8 mouse cellular contexts compared by ENCODE assay signal in genomic region chr1:87326742-87327163, GRCm38 (mm10). TPM values are rescaled to one million over a fixed set of nuclear protein-coding genes. Genes with fewer than 3 reads are reported as not detected.
DNase-seq lines count a peak whose midpoint lies in the region; ATAC-seq and TF ChIP-seq lines count a peak whose summit lies in the region.

Gene Gigyf2 (plus strand): TSS chr1:87326998.

- peak within 1 kb of the TSS; percentile 64 for H3K27ac ChIP-seq in MEL (ENCODE audit: control insufficient read depth, low read depth, low read length)
- peak within 1 kb of the TSS; percentile 35 for H3K27ac ChIP-seq in cerebellum, adult 2 months (ENCODE audit: insufficient read depth, low read length)
- H3K27ac ChIP-seq in forebrain, postnatal 0 days (ENCODE audit: low read depth, low read length) = peak within 1 kb of the TSS; percentile 93
- H3K27ac ChIP-seq in lung, embryonic 15.5 days = peak within 1 kb of the TSS; percentile 93

- H3K4me3 ChIP-seq in MEL (ENCODE audit: control insufficient read depth in 1 of 2, insufficient read depth in 1 of 2, low read depth in 2 of 2, low read length in 2 of 2) = peak within 1 kb of the TSS; percentile 79 to 96
- peak within 1 kb of the TSS; percentile 69 for H3K4me3 ChIP-seq in cerebellum, adult 2 months (replicated peaks; ENCODE audit: insufficient read depth, low read depth, low read length)
- peak within 1 kb of the TSS; percentile 97 for H3K4me3 ChIP-seq in forebrain, postnatal 0 days (ENCODE audit: low read depth, low read length)
- H3K4me3 ChIP-seq in lung, embryonic 15.5 days = peak within 1 kb of the TSS; percentile 97

- TF ChIP-seq EP300 in MEL (IDR thresholded peaks at IDR 0.05; ENCODE audit: low read depth in 1 of 2, low read length in 2 of 2) = no peak; a peak in 1 of 4 replicates

- peak within 1 kb of the TSS; percentile 79 for H3K4me2 ChIP-seq in forebrain, postnatal 0 days (ENCODE audit: low read depth)
- H3K4me2 ChIP-seq in lung, embryonic 15.5 days = peak within 1 kb of the TSS; percentile 69

- peaks cover 10 to 19% of the 10 kb centered on the region in 2 experiments for H3K4me1 ChIP-seq in MEL (ENCODE audit: control insufficient read depth in 1 of 2, insufficient read depth in 2 of 2, low read length in 2 of 2)
- H3K4me1 ChIP-seq in cerebellum, adult 2 months (ENCODE audit: control insufficient read depth, insufficient read depth, low read length) = peaks cover 2% of the 10 kb centered on the region; the same call in 1 of the 2 replicates
- H3K4me1 ChIP-seq in forebrain, postnatal 0 days (ENCODE audit: insufficient read depth) = 0 out of 2 replicates have a peak, but pooled peaks cover 6% of the 10 kb centered on the region
- H3K4me1 ChIP-seq in lung, embryonic 15.5 days = peaks cover 8% of the 10 kb centered on the region; the same call in 1 of the 2 replicates

- H3K79me2 ChIP-seq in MEL (ENCODE audit: control insufficient read depth, insufficient read depth, low read length, poor library complexity) = peaks cover 36% of the 10 kb centered on the region

- DNase-seq in MEL (ENCODE audit: low read depth, low spot score) = peak; percentile 98
- DNase-seq in cerebellum, adult 2 months = peak; percentile 96
- DNase-seq in forebrain, postnatal 0 days = peak; percentile 97
- peak; percentile 98 for DNase-seq in heart, postnatal 4 days
- peak; percentile 92 to 94 for DNase-seq in layer of hippocampus, adult 8-10 months (ENCODE audit: low spot score in 2 of 2)
- DNase-seq in ovary, adult 18-20 months (ENCODE audit: low spot score) = peak; percentile 95
- peak; percentile 95 for DNase-seq in thymus, postnatal 0 days (ENCODE audit: low spot score)

- no peak for TF ChIP-seq CTCF in MEL (IDR thresholded peaks at IDR 0.05 in 2 of 3, conservative IDR thresholded peaks at IDR 0.05 in 1 of 3; ENCODE audit: control insufficient read depth in 1 of 3, insufficient read depth in 1 of 3, low read depth in 2 of 3, low read length in 3 of 3, poor library complexity in 1 of 3, severe bottlenecking in 1 of 3)
- no peak for TF ChIP-seq CTCF in cerebellum, adult 2 months (IDR thresholded peaks at IDR 0.05; ENCODE audit: borderline replicate concordance, insufficient read depth, low read depth, low read length)
- TF ChIP-seq CTCF in forebrain, postnatal 0 days (IDR thresholded peaks at IDR 0.05; ENCODE audit: low read depth) = no peak

- H3K27me3 ChIP-seq in MEL (ENCODE audit: control insufficient read depth in 1 of 2, insufficient read depth in 2 of 2, low read length in 2 of 2) = no peaks in the 10 kb centered on the region
- H3K27me3 ChIP-seq in cerebellum, adult 2 months (ENCODE audit: control insufficient read depth, insufficient read depth, low read length) = no peaks in the 10 kb centered on the region
- no peaks in the 10 kb centered on the region for H3K27me3 ChIP-seq in forebrain, postnatal 0 days (ENCODE audit: insufficient read depth, low read length)
- H3K27me3 ChIP-seq in lung, embryonic 15.5 days = no peaks in the 10 kb centered on the region

- peak; percentile 49 to 84 for TF ChIP-seq POLR2A in MEL (IDR thresholded peaks at IDR 0.05; ENCODE audit: control insufficient read depth in 1 of 2, insufficient read depth in 1 of 2, low read depth in 1 of 2, low read length in 2 of 2, poor library complexity in 1 of 2)
- TF ChIP-seq POLR2A in cerebellum, adult 2 months (IDR thresholded peaks at IDR 0.05; ENCODE audit: borderline replicate concordance, insufficient read depth, low read length) = peak; percentile 72; the same call in 1 of the 2 replicates

- no peak for TF ChIP-seq RAD21 in MEL (IDR thresholded peaks at IDR 0.05; ENCODE audit: low read depth, low read length)

- no peaks in the 10 kb centered on the region for H3K9me3 ChIP-seq in MEL (replicated peaks; ENCODE audit: insufficient read depth, low read length)
- H3K9me3 ChIP-seq in forebrain, postnatal 0 days (ENCODE audit: low read length) = no peaks in the 10 kb centered on the region
- no peaks in the 10 kb centered on the region for H3K9me3 ChIP-seq in lung, embryonic 15.5 days

- under 1% methylated on average over 32 of the region's 36 CpGs for WGBS in cerebellum, adult 2 months
- WGBS in forebrain, postnatal 0 days = under 1% methylated on average over 22 of the region's 36 CpGs
- 0% methylated on average over 19 of the region's 36 CpGs for WGBS in lung, embryonic 15.5 days

- peak within 1 kb of the TSS; percentile 98 for H3K9ac ChIP-seq in MEL (ENCODE audit: control insufficient read depth, low read depth, low read length, poor library complexity, severe bottlenecking)
- H3K9ac ChIP-seq in forebrain, postnatal 0 days = peak within 1 kb of the TSS; percentile 96
- H3K9ac ChIP-seq in lung, embryonic 15.5 days = peak within 1 kb of the TSS; percentile 97

- ATAC-seq in forebrain, postnatal 0 days = peak; percentile 98
- ATAC-seq in lung, embryonic 15.5 days (ENCODE audit: borderline replicate concordance, extremely low read depth, low FRiP score, low TSS enrichment) = peak; percentile 99

- H3K36me3 ChIP-seq in MEL (ENCODE audit: control insufficient read depth in 1 of 2, insufficient read depth in 2 of 2, low read length in 2 of 2) = peaks cover 4 to 34% of the 10 kb centered on the region in 2 experiments
- H3K36me3 ChIP-seq in forebrain, postnatal 0 days (ENCODE audit: insufficient read depth) = no peaks in the 10 kb centered on the region
- H3K36me3 ChIP-seq in lung, embryonic 15.5 days = no peaks in the 10 kb centered on the region

TF ChIP-seq in MEL, 35 proteins besides CTCF, POLR2A, EP300 and RAD21:
- TF ChIP-seq ZC3H11A (IDR thresholded peaks at IDR 0.05; ENCODE audit: low read depth, low read length) (no peak), ELF1 (IDR thresholded peaks at IDR 0.05; ENCODE audit: low read depth, low read length) (peak; percentile 63), USF1 (IDR thresholded peaks at IDR 0.05; ENCODE audit: low read depth, low read length) (peak; percentile 98), SIN3A (IDR thresholded peaks at IDR 0.05; ENCODE audit: low read length) (peak; percentile 66), POLR2AphosphoS5 (IDR thresholded peaks at IDR 0.05; ENCODE audit: borderline replicate concordance, low read depth, low read length) (no peak), MAX (IDR thresholded peaks at IDR 0.05; ENCODE audit: low read length) (peak; percentile 86), MAZ (IDR thresholded peaks at IDR 0.05; ENCODE audit: low read depth, low read length) (peak; percentile 75; the same call in 1 of the 2 replicates), POLR2AphosphoS2 (IDR thresholded peaks at IDR 0.05; ENCODE audit: low read length) (peak; percentile 75; the same call in 1 of the 2 replicates), TCF12 (IDR thresholded peaks at IDR 0.05; ENCODE audit: low read depth, low read length) (no peak), BHLHE40 (IDR thresholded peaks at IDR 0.05; ENCODE audit: borderline replicate concordance, low read depth, low read length) (peak; percentile 91), NRF1 (IDR thresholded peaks at IDR 0.05; ENCODE audit: insufficient read depth, low read depth, low read length, poor library complexity, severe bottlenecking) (peak; percentile 94), TBP (IDR thresholded peaks at IDR 0.05; ENCODE audit: low read depth, low read length) (peak; percentile 9; the same call in 1 of the 2 replicates), CHD1 (IDR thresholded peaks at IDR 0.05; ENCODE audit: low read depth, low read length) (no peak), HCFC1 (IDR thresholded peaks at IDR 0.05; ENCODE audit: low read depth, low read length) (peak; percentile 78), MXI1 (IDR thresholded peaks at IDR 0.05; ENCODE audit: low read depth, low read length) (peak; percentile 76; the same call in 1 of the 2 replicates), CHD2 (IDR thresholded peaks at IDR 0.05; ENCODE audit: low read length) (no peak), USF2 (IDR thresholded peaks at IDR 0.05; ENCODE audit: borderline replicate concordance in 1 of 2, insufficient read depth in 1 of 2, low read depth in 1 of 2, low read length in 2 of 2) (peak; percentile 58 to 88; a peak in 3 of 4 replicates), NELFE (IDR thresholded peaks at IDR 0.05; ENCODE audit: low read depth, low read length) (peak; percentile 84), ZMIZ1 (IDR thresholded peaks at IDR 0.05; ENCODE audit: low read depth, low read length) (peak; percentile 70; the same call in 1 of the 2 replicates)
TF ChIP-seq in MEL: peak in this region for 14.

RNA-seq across cellular contexts. Expression of gene Gigyf2, which starts in this region (rescaled TPM):
- total RNA-seq in MEL (2012; rRNA removed) = 27.1 and 28.5 TPM in 2 replicates
- polyA plus RNA-seq in MEL (2012; ENCODE audit: insufficient read depth in 1 of 2, insufficient read length in 2 of 2, low read depth in 1 of 2, low replicate concordance in 2 of 2, missing spikeins in 1 of 2) = 10 to 100 TPM in 1 of 2 experiments, not detected in 1; 70.6 TPM
- 61.4 and 63.1 TPM in 2 replicates for polyA plus RNA-seq in cerebellum, adult 2 months (2012; rRNA removed)
- 69.0 and 73.4 TPM in 2 replicates for total RNA-seq in forebrain, postnatal 0 days (2014; rRNA removed)
- polyA plus RNA-seq in forebrain, postnatal 0 days (2015; fragmentation: Nextera tagmentation; extraction: Ambion mirVana) = 31.9 and 44.3 TPM in 2 replicates
- total RNA-seq in heart, postnatal 4 days (2021) = 10 to 100 TPM; 46.6 to 46.9 TPM
- total RNA-seq in layer of hippocampus, adult 8-10 months (2022) = 100 to 1,000 TPM; 130 to 170 (median 151) TPM
- 45.3 and 50.6 TPM in 2 replicates for polyA plus RNA-seq in lung, embryonic 15.5 days (2015; fragmentation: Nextera tagmentation; extraction: Ambion mirVana)
- 34.4 and 36.6 TPM in 2 replicates for polyA plus RNA-seq in thymus, postnatal 0 days (2015; fragmentation: Nextera tagmentation; extraction: Ambion mirVana)

Comparison
In these comparisons a context has a peak if more than half of its experiments do, and no peak if none do; other contexts are left out.
1. Peak in every context shown above with its lines: DNase-seq, ATAC-seq, H3K4me3 ChIP-seq and H3K27ac ChIP-seq.
2. H3K27ac ChIP-seq: peak in every context shown above with its lines; median percentile 93 in forebrain, postnatal 0 days; 93 in lung, embryonic 15.5 days; 64 in MEL; 35 in cerebellum, adult 2 months.